Mouse (Mus musculus) midbrain, embryonic 11.5 days (tissue): ENCODE measurements at regions not wholly inside any gene's neighbourhood (a gene's known extent, or its start where the extent isn't known, plus 50 kb on each side); places are given as distances from the start of the nearest gene placed in this dataset.

Source experiments
- ATAC-seq: fragments of 200-750 bp; cut with Nextera tagmentation; 2 replicates; pipeline ENCODE4 v1.8.0; 2017; ENCODE audit warnings: moderate TSS enrichment, moderate library complexity; ENCODE audit not compliant: low FRiP score
- DNase-seq: peaks from one replicate; pipeline ENCODE4 v3.0.0; 2015; ENCODE audit warnings: low spot score; ENCODE audit errors: missing footprints
- H3K27ac ChIP-seq: fragments of 300-500 bp; sonication (generic); 2 replicates; pipeline ENCODE4 v1.5.1; 2014; ENCODE audit warnings: low read depth, low read length
- H3K27me3 ChIP-seq: fragments of 300-500 bp; sonication (generic); 2 replicates; pipeline ENCODE4 v1.6.1; 2014; ENCODE audit warnings: mild to moderate bottlenecking, low read length, moderate library complexity, mixed read lengths; ENCODE audit not compliant: control insufficient read depth, insufficient read depth
- H3K36me3 ChIP-seq: fragments of 300-500 bp; sonication (generic); 2 replicates; pipeline ENCODE4 v1.6.1; 2014; ENCODE audit warnings: mild to moderate bottlenecking, low read length, moderate library complexity, mixed read lengths; ENCODE audit not compliant: control insufficient read depth, insufficient read depth
- H3K4me1 ChIP-seq: fragments of 300-500 bp; sonication (generic); 2 replicates; pipeline ENCODE4 v1.6.1; 2014; ENCODE audit warnings: low read length; ENCODE audit not compliant: control insufficient read depth, insufficient read depth
- H3K4me2 ChIP-seq: fragments of 300-500 bp; sonication (generic); 2 replicates; pipeline ENCODE4 v1.6.1; 2014; ENCODE audit warnings: mild to moderate bottlenecking, moderate library complexity
- H3K4me3 ChIP-seq: fragments of 300-500 bp; sonication (generic); 2 replicates; pipeline ENCODE4 v1.5.1; 2014; ENCODE audit warnings: low read depth, low read length
- H3K9ac ChIP-seq: fragments of 300-500 bp; sonication (generic); 2 replicates; pipeline ENCODE4 v1.6.1; 2014; ENCODE audit warnings: low read length
- H3K9me3 ChIP-seq: fragments of 300-500 bp; sonication (generic); 2 replicates; pipeline ENCODE4 v1.6.1; 2016; ENCODE audit warnings: low read length; ENCODE audit not compliant: control insufficient read depth
- WGBS: fragments of 180-500 bp; shearing (Covaris S2); extraction: QIAGEN DNeasy Blood & Tissue Kit; methylation state at CpG from one replicate; pipeline ENCODE4 v1.1.7; 2014; 5-methylcytosine and 5-hydroxymethylcytosine counted together

GRCm38 (mm10) chr3:18623831-18624304 lies 675.7 kb downstream of the Cypt12 start:
- Histone ChIP-seq H3K4me1 (peaks cover 18% of the 10 kb centered on the region), H3K27me3 (no peaks in the 10 kb centered on the region), H3K4me3 (no peak overlapping the region), H3K4me2 (peak overlapping the region; percentile 56; the same call in 1 of the 2 replicates), H3K9me3 (no peaks in the 10 kb centered on the region), H3K36me3 (no peaks in the 10 kb centered on the region), H3K9ac (no peak overlapping the region), H3K27ac (no peak overlapping the region)
- peak; percentile 58 for ATAC-seq
- WGBS: 1% methylated on average over 4 of the region's 4 CpGs
- peak; percentile 84 for DNase-seq

- Histone ChIP-seq H3K27ac (no peak overlapping the region), H3K4me2 (peak overlapping the region; percentile 56), H3K4me1 (peaks cover 18% of the 10 kb centered on the region), H3K4me3 (peak overlapping the region; percentile 34), H3K36me3 (no peaks in the 10 kb centered on the region), H3K27me3 (no peaks in the 10 kb centered on the region), H3K9ac (peak overlapping the region; percentile 55), H3K9me3 (no peaks in the 10 kb centered on the region)
- ATAC-seq (peak; percentile 38), DNase-seq (peak; percentile 95)
- WGBS: 3% methylated on average over 10 of the region's 10 CpGs
These were observed 676.4 kb downstream of the Cypt12 start for GRCm38 (mm10) chr3:18624381-18625145.

- Histone ChIP-seq H3K9me3 (no peaks in the 10 kb centered on the region), H3K4me2 (peak overlapping the region; percentile 56), H3K4me1 (peaks cover 18% of the 10 kb centered on the region), H3K27me3 (no peaks in the 10 kb centered on the region), H3K36me3 (no peaks in the 10 kb centered on the region), H3K9ac (peak overlapping the region; percentile 55), H3K27ac (peak overlapping the region; percentile 35), H3K4me3 (peak overlapping the region; percentile 34)
- ATAC-seq (peak; percentile 83), DNase-seq (peak; percentile 96)
- 1% methylated on average over 32 of the region's 32 CpGs for WGBS
These were observed 677.5 kb downstream of the Cypt12 start for GRCm38 (mm10) chr3:18625395-18626328.

- peak overlapping the region; percentile 56; the same call in 1 of the 2 replicates for H3K4me2 ChIP-seq
- peak; percentile 88 for DNase-seq
These were observed 678.2 kb downstream of the Cypt12 start for GRCm38 (mm10) chr3:18626375-18626774.

GRCm38 (mm10) chr3:18626820-18627219 lies 678.6 kb downstream of the Cypt12 start:
- 0 out of 2 replicates have a peak, but pooled peaks have one; percentile 17 for ATAC-seq
- Histone ChIP-seq H3K4me3 (no peak overlapping the region), H3K27ac (no peak overlapping the region), H3K27me3 (no peaks in the 10 kb centered on the region), H3K4me1 (peaks cover 18% of the 10 kb centered on the region), H3K9ac (no peak overlapping the region), H3K4me2 (no peak overlapping the region), H3K36me3 (no peaks in the 10 kb centered on the region), H3K9me3 (no peaks in the 10 kb centered on the region)
- 53% methylated on average over 2 of the region's 2 CpGs for WGBS
- DNase-seq: peak; percentile 86

More at GRCm38 (mm10) chr3:18626375-18626774, 678.2 kb downstream of the Cypt12 start:
- Histone ChIP-seq H3K36me3 (no peaks in the 10 kb centered on the region), H3K9me3 (no peaks in the 10 kb centered on the region), H3K9ac (peak overlapping the region; percentile 30; the same call in 1 of the 2 replicates), H3K27me3 (no peaks in the 10 kb centered on the region), H3K4me3 (no peak overlapping the region), H3K4me1 (peaks cover 18% of the 10 kb centered on the region), H3K27ac (no peak overlapping the region; the same call in 1 of the 2 replicates)
- peak; percentile 12; the same call in 1 of the 2 replicates for ATAC-seq
- 33% methylated on average over 6 of the region's 6 CpGs for WGBS

- Histone ChIP-seq H3K9ac (no peak overlapping the region), H3K4me2 (no peak overlapping the region), H3K4me3 (no peak overlapping the region), H3K36me3 (no peaks in the 10 kb centered on the region), H3K27ac (no peak overlapping the region), H3K4me1 (peaks cover 15% of the 10 kb centered on the region), H3K9me3 (no peaks in the 10 kb centered on the region), H3K27me3 (no peaks in the 10 kb centered on the region)
- 97% methylated on average over 2 of the region's 2 CpGs for WGBS
- DNase-seq (peak; percentile 83), ATAC-seq (no peak)
These were observed 681.0 kb downstream of the Cypt12 start for GRCm38 (mm10) chr3:18629233-18629632.

GRCm38 (mm10) chr3:18631601-18632000 lies 683.4 kb downstream of the Cypt12 start:
- peak; percentile 78 for DNase-seq
- H3K27me3 ChIP-seq: no peaks in the 10 kb centered on the region

GRCm38 (mm10) chr3:18634855-18635254 lies 686.6 kb downstream of the Cypt12 start:
- DNase-seq (no peak), ATAC-seq (no peak)
- H3K4me1 ChIP-seq: no peaks in the 10 kb centered on the region
- H3K9ac ChIP-seq: no peak overlapping the region
- H3K4me3 ChIP-seq: no peak overlapping the region
- no peaks in the 10 kb centered on the region for H3K27me3 ChIP-seq
- no peaks in the 10 kb centered on the region for H3K9me3 ChIP-seq
- H3K4me2 ChIP-seq: no peak overlapping the region
- H3K36me3 ChIP-seq: no peaks in the 10 kb centered on the region
- H3K27ac ChIP-seq: no peak overlapping the region

More at GRCm38 (mm10) chr3:18631601-18632000, 683.4 kb downstream of the Cypt12 start:
- Histone ChIP-seq H3K36me3 (no peaks in the 10 kb centered on the region), H3K9me3 (no peaks in the 10 kb centered on the region), H3K9ac (no peak overlapping the region), H3K4me1 (0 out of 2 replicates have a peak, but pooled peaks cover 2% of the 10 kb centered on the region), H3K4me2 (no peak overlapping the region), H3K4me3 (no peak overlapping the region), H3K27ac (no peak overlapping the region)
- WGBS: 72% methylated on average over 1 of the region's 1 CpGs
- no peak for ATAC-seq
